Mouse (Mus musculus) liver, embryonic 12.5 days (tissue): ENCODE measurements around the gene Gm33543. TPM values are rescaled to one million over a fixed set of nuclear protein-coding genes. Genes with fewer than 3 reads are reported as not detected.

Source experiments
- polyA plus RNA-seq: library from polyadenylated mRNA; unstranded; fragments of >200 nt; fragmentation: Nextera tagmentation; extraction: Ambion mirVana; gene quantifications from 2 replicates; pipeline ENCODE4 v1.2.1, GENCODE M21; 2016

The Gm33543 gene
- polyA plus RNA-seq, 1 experiment from 2014 or later, result not detected

Other genes with a start within 250 kb of the Gm33543 start
- not detected in 2 replicates for gene Anapc15-ps, start 169.5 kb downstream of the Gm33543 start, polyA plus RNA-seq
- gene Eea1, start 97.7 kb upstream of the Gm33543 start, polyA plus RNA-seq, result 13.2 and 13.6 TPM in 2 replicates